Mouse (Mus musculus) c-Kit-negative CD71-positive TER-119-positive erythroid progenitor cells, embryonic 14.5 days (primary cell): ENCODE measurements around the gene Lipa.

Source experiments
- DNase-seq: peaks from one replicate; pipeline ENCODE4 v3.0.0-alpha.2; 2013; ENCODE audit warnings: low read depth, low spot score

Gene Lipa

GRCm38 (mm10) chr19:34526941-34527682 lies at the start of gene Lipa:
Gene Lipa (minus strand): TSS chr19:34527474.
- DNase-seq: peak; percentile 81

- no peak for DNase-seq
These were observed 46.4 kb upstream of the Lipa start for GRCm38 (mm10) chr19:34573650-34574049.

- no peak for DNase-seq
These were observed 43.8 kb upstream of the Lipa start for GRCm38 (mm10) chr19:34571080-34571479.

GRCm38 (mm10) chr19:34569896-34570476 lies 42.7 kb upstream of the Lipa start:
- no peak for DNase-seq

GRCm38 (mm10) chr19:34568988-34569895 lies 42.0 kb upstream of the Lipa start:
- no peak for DNase-seq

GRCm38 (mm10) chr19:34566178-34566784 lies 39.0 kb upstream of the Lipa start:
- no peak for DNase-seq

GRCm38 (mm10) chr19:34562556-34562955 lies 35.3 kb upstream of the Lipa start:
- DNase-seq: no peak

GRCm38 (mm10) chr19:34556621-34557020 lies 29.3 kb upstream of the Lipa start:
- DNase-seq: no peak

- no peak for DNase-seq
These were observed 26.8 kb upstream of the Lipa start for GRCm38 (mm10) chr19:34554061-34554460.

- DNase-seq: no peak
These were observed 26.2 kb upstream of the Lipa start for GRCm38 (mm10) chr19:34553522-34553921.

- DNase-seq: no peak
These were observed 25.7 kb upstream of the Lipa start for GRCm38 (mm10) chr19:34553021-34553420.

GRCm38 (mm10) chr19:34551981-34552380 lies 24.7 kb upstream of the Lipa start:
- DNase-seq: no peak

- DNase-seq: peak; percentile 19
These were observed 23.4 kb upstream of the Lipa start, which contains the start of gene Ifit2 for GRCm38 (mm10) chr19:34550534-34551223. Gene Ifit2 (plus strand): TSS chr19:34550694.

GRCm38 (mm10) chr19:34550205-34550533 lies 22.9 kb upstream of the Lipa start:
- DNase-seq: no peak

- peak; percentile 70 for DNase-seq
These were observed 20.7 kb upstream of the Lipa start for GRCm38 (mm10) chr19:34547976-34548375.

- no peak for DNase-seq
These were observed 18.9 kb upstream of the Lipa start for GRCm38 (mm10) chr19:34546211-34546610.

GRCm38 (mm10) chr19:34539422-34539821 lies 12.1 kb upstream of the Lipa start:
- DNase-seq: no peak

- DNase-seq: no peak
These were observed 4.9 kb upstream of the Lipa start for GRCm38 (mm10) chr19:34532061-34532751.

GRCm38 (mm10) chr19:34526321-34526923 lies 852 bp downstream of the Lipa start:
- peak; percentile 11 for DNase-seq

- no peak for DNase-seq
These were observed 2.6 kb downstream of the Lipa start for GRCm38 (mm10) chr19:34524646-34525045.
